Mouse (Mus musculus) hindbrain, embryonic 14.5 days (tissue): ENCODE data around the gene Tbcd. TPM values are rescaled to one million over a fixed set of nuclear protein-coding genes. Genes with fewer than 3 reads are reported as not detected.

Experiments
- ATAC-seq: fragments of 200-750 bp; cut with Nextera tagmentation; 2 replicates; pipeline ENCODE4 v1.8.0; 2017; ENCODE audit warnings: moderate number of reproducible peaks, mild to moderate bottlenecking, moderate TSS enrichment, moderate library complexity; ENCODE audit not compliant: low FRiP score
- DNase-seq: peaks from one replicate; pipeline ENCODE4 v3.0.0-alpha.2; 2015; ENCODE audit warnings: low spot score
- H3K27ac ChIP-seq: fragments of 300-500 bp; sonication (generic); 2 replicates; pipeline ENCODE4 v1.5.1; 2014; ENCODE audit warnings: mild to moderate bottlenecking, moderate library complexity
- H3K27me3 ChIP-seq: fragments of 300-500 bp; sonication (generic); 2 replicates; pipeline ENCODE4 v1.6.1; 2014; ENCODE audit warnings: mild to moderate bottlenecking, low read length, mixed read lengths; ENCODE audit not compliant: control insufficient read depth, insufficient read depth
- H3K36me3 ChIP-seq: fragments of 300-500 bp; sonication (generic); replicated peaks from 2 replicates; pipeline ENCODE4 v1.6.1; 2014; ENCODE audit not compliant: control insufficient read depth, insufficient read depth
- H3K4me1 ChIP-seq: fragments of 300-500 bp; sonication (generic); replicated peaks from 2 replicates; pipeline ENCODE4 v1.6.1; 2014; ENCODE audit warnings: antibody characterized with exemption, low read length, mixed read lengths; ENCODE audit not compliant: control insufficient read depth, insufficient read depth
- H3K4me2 ChIP-seq: fragments of 300-500 bp; sonication (generic); replicated peaks from 2 replicates; pipeline ENCODE4 v1.6.1; 2014; ENCODE audit warnings: mild to moderate bottlenecking, moderate library complexity
- H3K4me3 ChIP-seq: fragments of 300-500 bp; sonication (generic); replicated peaks from 2 replicates; pipeline ENCODE4 v1.5.1; 2014; ENCODE audit warnings: mild to moderate bottlenecking, low read length
- H3K9ac ChIP-seq: fragments of 300-500 bp; sonication (generic); 2 replicates; pipeline ENCODE4 v1.6.1; 2014
- H3K9me3 ChIP-seq: fragments of 300-500 bp; sonication (generic); 2 replicates; pipeline ENCODE4 v1.6.1; 2016; ENCODE audit warnings: low read length; ENCODE audit not compliant: control insufficient read depth
- WGBS: fragments of 180-500 bp; shearing (Covaris S2); extraction: QIAGEN DNeasy Blood & Tissue Kit; methylation state at CpG from one replicate; pipeline ENCODE4 v1.1.7; 2014; 5-methylcytosine and 5-hydroxymethylcytosine counted together
- polyA plus RNA-seq: library from polyadenylated mRNA; unstranded; fragments of >200 nt; fragmentation: Nextera tagmentation; extraction: Ambion mirVana; gene quantifications from 2 replicates; pipeline ENCODE4 v1.2.1, GENCODE M21; 2014

Gene Tbcd
- polyA plus RNA-seq, 1 experiment from 2014 or later = 55.7 TPM

DNA sequence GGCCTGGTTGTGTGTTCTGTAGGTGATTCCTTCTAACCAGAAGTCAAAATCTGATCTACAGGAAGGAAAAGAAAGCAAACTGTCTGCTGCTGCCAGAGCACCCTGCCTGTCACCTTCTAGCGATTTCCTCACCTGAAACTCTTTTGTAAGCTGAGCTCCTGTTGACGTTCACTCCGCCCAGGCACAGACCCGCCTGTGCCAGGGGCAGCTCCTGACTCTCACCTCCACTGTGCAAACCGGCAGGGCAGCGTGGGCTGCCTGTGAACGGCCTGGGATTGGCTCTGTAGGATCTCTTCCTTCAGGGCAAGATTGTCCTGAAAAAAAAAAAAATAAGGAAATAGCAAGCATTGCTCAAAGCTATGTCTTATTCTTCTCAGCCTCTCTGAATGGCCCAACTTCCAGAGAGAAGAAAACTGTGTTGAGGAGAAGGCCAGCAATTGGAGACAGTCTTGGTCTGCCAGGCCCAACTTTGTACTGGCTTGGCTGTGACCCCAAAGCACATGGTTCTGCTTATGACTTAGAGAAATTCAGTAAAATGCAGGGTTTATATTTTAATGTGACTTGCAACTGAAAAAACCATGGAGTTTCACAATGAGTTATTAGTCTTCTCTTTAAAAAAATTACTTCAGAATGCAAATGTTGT lies 93.1 kb downstream of the Tbcd start:
- ATAC-seq (no peak), DNase-seq (no peak)
- Histone ChIP-seq H3K9me3 (no peaks in the 10 kb centered on the region), H3K9ac (no peak overlapping the region), H3K4me3 (no peak overlapping the region), H3K27ac (no peak overlapping the region), H3K4me2 (no peak overlapping the region), H3K36me3 (peaks cover 12% of the 10 kb centered on the region), H3K27me3 (no peaks in the 10 kb centered on the region), H3K4me1 (peaks cover 16% of the 10 kb centered on the region)
- WGBS = 83% methylated on average over 7 of the region's 7 CpGs

- Histone ChIP-seq H3K4me3 (no peak overlapping the region), H3K36me3 (peaks cover 12% of the 10 kb centered on the region), H3K4me1 (peaks cover 21% of the 10 kb centered on the region), H3K27me3 (no peaks in the 10 kb centered on the region), H3K4me2 (no peak overlapping the region), H3K9me3 (no peaks in the 10 kb centered on the region), H3K27ac (no peak overlapping the region), H3K9ac (no peak overlapping the region)
- DNase-seq (no peak), ATAC-seq (no peak)
- 94% methylated on average over 3 of the region's 3 CpGs for WGBS
These were observed 93.8 kb downstream of the Tbcd start for GRCm38 (mm10) chr11:121545398-121546034.

- Histone ChIP-seq H3K4me1 (peaks cover 29% of the 10 kb centered on the region), H3K27ac (no peak overlapping the region), H3K9ac (no peak overlapping the region), H3K4me3 (no peak overlapping the region), H3K27me3 (no peaks in the 10 kb centered on the region), H3K36me3 (no peaks in the 10 kb centered on the region), H3K9me3 (no peaks in the 10 kb centered on the region), H3K4me2 (no peak overlapping the region)
- 91% methylated on average over 5 of the region's 5 CpGs for WGBS
- ATAC-seq (no peak), DNase-seq (no peak)
These were observed 95.5 kb downstream of the Tbcd start for GRCm38 (mm10) chr11:121547234-121547633.

DNA sequence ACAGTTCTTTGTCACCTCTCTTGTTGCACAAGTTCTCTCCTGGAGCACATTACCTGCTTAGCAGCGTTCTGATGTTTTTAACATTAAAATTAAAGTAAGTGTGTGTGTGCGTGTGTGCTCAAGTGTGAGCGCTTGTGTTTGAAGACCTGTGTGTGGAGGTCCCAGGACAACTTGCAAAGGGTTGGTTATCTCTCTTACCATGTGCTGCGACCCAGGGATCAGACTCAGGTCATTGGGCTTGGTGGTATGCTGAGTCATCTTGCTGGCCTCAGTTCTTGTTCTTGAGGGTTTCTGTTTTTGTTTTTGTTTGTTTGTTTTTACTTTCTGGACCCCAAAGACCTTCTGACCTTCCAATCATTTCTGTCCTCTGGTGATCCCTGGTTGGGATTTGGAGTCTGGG lies 96.2 kb downstream of the Tbcd start:
- ATAC-seq = no peak
- Histone ChIP-seq H3K36me3 (no peaks in the 10 kb centered on the region), H3K4me3 (no peak overlapping the region), H3K27me3 (no peaks in the 10 kb centered on the region), H3K9ac (no peak overlapping the region), H3K4me1 (peaks cover 30% of the 10 kb centered on the region), H3K27ac (no peak overlapping the region), H3K9me3 (no peaks in the 10 kb centered on the region), H3K4me2 (no peak overlapping the region)
- 93% methylated on average over 4 of the region's 4 CpGs for WGBS
- DNase-seq = no peak

GRCm38 (mm10) chr11:121548996-121549842 lies 97.5 kb downstream of the Tbcd start:
- H3K4me3 ChIP-seq = no peak overlapping the region
- peaks cover 30% of the 10 kb centered on the region for H3K4me1 ChIP-seq
- H3K36me3 ChIP-seq = no peaks in the 10 kb centered on the region
- no peak overlapping the region for H3K9ac ChIP-seq
- DNase-seq (peak; percentile 52), ATAC-seq (no peak)
- H3K9me3 ChIP-seq = no peaks in the 10 kb centered on the region
- H3K27me3 ChIP-seq = no peaks in the 10 kb centered on the region
- no peak overlapping the region for H3K27ac ChIP-seq
- H3K4me2 ChIP-seq = no peak overlapping the region
- 45% methylated on average over 12 of the region's 12 CpGs for WGBS

DNA sequence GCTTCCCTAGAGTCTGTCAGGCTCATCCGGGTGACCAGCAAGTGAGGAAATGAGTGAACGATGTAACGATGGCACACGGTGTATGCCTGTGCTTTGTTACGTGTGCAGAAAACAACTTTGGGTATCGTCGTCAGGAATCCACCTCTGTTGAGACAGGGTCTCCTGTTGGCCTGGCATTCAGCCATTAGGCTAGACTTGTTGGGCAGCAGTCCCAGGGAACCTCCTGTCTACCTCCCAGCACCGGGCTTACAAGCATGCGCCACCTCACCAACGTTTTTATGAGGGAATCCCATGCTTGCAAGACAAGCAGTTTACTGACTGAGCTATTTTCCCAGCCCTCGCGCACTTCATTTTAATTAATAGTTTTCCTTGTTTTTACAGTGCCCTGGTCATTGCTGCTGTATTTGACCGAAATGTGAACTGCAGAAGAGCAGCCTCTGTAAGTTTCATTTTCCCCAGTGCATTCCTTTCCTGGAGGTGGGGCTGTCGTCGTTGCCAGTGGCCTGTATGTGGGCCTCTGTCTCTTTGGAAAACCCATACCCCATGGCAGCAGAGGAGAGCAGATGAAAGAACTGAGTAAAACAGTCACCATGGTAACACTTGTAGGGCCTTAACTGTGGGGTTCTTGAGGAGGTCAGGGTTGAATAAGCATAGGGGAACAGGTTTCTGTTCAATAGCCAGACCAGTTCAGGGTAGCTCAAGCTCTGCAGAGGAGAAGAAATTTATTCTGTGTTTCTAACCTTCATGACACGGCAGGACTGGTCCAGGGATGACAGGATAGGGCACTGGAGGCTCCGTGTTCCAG lies 98.3 kb downstream of the Tbcd start:
- Histone ChIP-seq H3K9ac (no peak overlapping the region), H3K27me3 (no peaks in the 10 kb centered on the region), H3K27ac (no peak overlapping the region; the same call in 1 of the 2 replicates), H3K9me3 (no peaks in the 10 kb centered on the region), H3K4me2 (no peak overlapping the region), H3K4me1 (peaks cover 30% of the 10 kb centered on the region), H3K4me3 (no peak overlapping the region), H3K36me3 (no peaks in the 10 kb centered on the region)
- WGBS = 45% methylated on average over 17 of the region's 17 CpGs
- ATAC-seq = peak; percentile 34; the same call in 1 of the 2 replicates
- peak; percentile 30 for DNase-seq

DNA sequence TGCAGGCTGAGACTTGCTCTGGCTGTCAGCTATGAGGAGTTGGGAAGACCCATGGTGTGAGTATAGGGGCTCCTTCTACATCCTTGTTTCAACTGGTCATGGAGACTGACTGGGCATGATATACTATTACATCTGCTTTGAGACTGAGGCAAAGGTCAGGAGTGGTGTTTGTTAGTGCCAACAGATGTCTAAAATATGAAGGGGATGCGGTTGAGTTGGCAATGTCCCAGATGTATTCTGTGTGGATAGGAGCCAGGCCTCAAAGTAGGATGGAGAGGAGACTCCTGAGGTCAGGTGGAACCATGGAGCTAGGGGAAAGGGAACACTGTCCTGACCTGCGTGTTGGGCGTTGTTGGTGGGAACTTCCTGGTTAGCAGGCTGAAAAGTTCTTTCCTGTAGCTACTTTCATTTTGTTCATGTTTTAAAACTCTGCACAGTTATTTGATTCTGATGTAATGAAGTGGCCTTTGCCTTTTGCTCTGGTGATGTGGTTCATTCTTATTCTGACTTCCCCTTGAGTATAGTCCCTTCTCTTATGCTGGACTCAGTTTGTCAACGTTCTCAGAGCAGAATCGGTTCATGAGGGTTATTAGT lies 99.6 kb downstream of the Tbcd start:
- no peak for ATAC-seq
- Histone ChIP-seq H3K27me3 (no peaks in the 10 kb centered on the region), H3K27ac (no peak overlapping the region), H3K4me3 (no peak overlapping the region), H3K36me3 (no peaks in the 10 kb centered on the region), H3K4me1 (peaks cover 30% of the 10 kb centered on the region), H3K9ac (no peak overlapping the region), H3K4me2 (no peak overlapping the region), H3K9me3 (no peaks in the 10 kb centered on the region)
- WGBS = 89% methylated on average over 5 of the region's 5 CpGs
- no peak for DNase-seq

GRCm38 (mm10) chr11:121552167-121552566 lies 100.4 kb downstream of the Tbcd start:
- H3K9me3 ChIP-seq = no peaks in the 10 kb centered on the region
- ATAC-seq (peak; percentile 65; the same call in 1 of the 2 replicates), DNase-seq (peak; percentile 49)
- H3K4me2 ChIP-seq = no peak overlapping the region
- peaks cover 30% of the 10 kb centered on the region for H3K4me1 ChIP-seq
- H3K9ac ChIP-seq = no peak overlapping the region
- H3K4me3 ChIP-seq = no peak overlapping the region
- H3K36me3 ChIP-seq = 0 out of 2 replicates have a peak, but pooled peaks cover 3% of the 10 kb centered on the region
- H3K27me3 ChIP-seq = no peaks in the 10 kb centered on the region
- no peak overlapping the region for H3K27ac ChIP-seq
- WGBS = 62% methylated on average over 4 of the region's 4 CpGs
